Mouse (Mus musculus): ENCODE results near the gene Ephb1.

DNA sequence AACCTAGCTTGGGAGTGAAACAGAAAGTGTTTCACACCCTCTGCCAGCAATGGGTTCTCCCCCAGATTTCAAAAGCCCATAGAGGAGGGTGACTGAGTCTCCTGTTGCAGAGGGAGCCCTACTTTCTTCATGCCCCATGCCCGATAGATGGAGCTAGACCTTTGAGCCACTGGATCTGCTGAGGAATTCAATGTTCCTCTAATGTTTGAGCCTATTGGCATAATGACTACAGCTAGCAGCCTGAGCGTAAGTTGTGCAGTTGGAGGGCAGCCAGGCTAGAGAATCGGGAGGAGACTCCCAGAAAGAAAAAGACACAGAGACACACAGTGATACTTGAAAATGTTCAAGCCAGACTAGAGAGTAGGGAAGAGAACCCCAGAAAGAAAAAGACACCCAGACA is 246.5 kb downstream of the Ephb1 start:
- TF ChIP-seq CTCF (IDR thresholded peaks at IDR 0.05; ENCODE audit: low read depth) (peak; percentile 29), EP300 (optimal IDR thresholded peaks at IDR 0.05) (no peak)
